Mouse (Mus musculus) central nervous system, embryonic 18 days (tissue): ENCODE measurements around the gene Mgat5b. TPM values are rescaled to one million over a fixed set of nuclear protein-coding genes. Genes with fewer than 3 reads are reported as not detected.

ENCODE experiments used
- polyA plus RNA-seq: library from polyadenylated mRNA; depleted of rRNA; stranded (reverse); fragments of >200 nt; gene quantifications from 2 replicates; pipeline ENCODE4 v1.2.3, GENCODE M21; 2012; rRNA removed

Gene Mgat5b
- 68.6 and 85.1 TPM in 2 replicates for polyA plus RNA-seq

DNA sequence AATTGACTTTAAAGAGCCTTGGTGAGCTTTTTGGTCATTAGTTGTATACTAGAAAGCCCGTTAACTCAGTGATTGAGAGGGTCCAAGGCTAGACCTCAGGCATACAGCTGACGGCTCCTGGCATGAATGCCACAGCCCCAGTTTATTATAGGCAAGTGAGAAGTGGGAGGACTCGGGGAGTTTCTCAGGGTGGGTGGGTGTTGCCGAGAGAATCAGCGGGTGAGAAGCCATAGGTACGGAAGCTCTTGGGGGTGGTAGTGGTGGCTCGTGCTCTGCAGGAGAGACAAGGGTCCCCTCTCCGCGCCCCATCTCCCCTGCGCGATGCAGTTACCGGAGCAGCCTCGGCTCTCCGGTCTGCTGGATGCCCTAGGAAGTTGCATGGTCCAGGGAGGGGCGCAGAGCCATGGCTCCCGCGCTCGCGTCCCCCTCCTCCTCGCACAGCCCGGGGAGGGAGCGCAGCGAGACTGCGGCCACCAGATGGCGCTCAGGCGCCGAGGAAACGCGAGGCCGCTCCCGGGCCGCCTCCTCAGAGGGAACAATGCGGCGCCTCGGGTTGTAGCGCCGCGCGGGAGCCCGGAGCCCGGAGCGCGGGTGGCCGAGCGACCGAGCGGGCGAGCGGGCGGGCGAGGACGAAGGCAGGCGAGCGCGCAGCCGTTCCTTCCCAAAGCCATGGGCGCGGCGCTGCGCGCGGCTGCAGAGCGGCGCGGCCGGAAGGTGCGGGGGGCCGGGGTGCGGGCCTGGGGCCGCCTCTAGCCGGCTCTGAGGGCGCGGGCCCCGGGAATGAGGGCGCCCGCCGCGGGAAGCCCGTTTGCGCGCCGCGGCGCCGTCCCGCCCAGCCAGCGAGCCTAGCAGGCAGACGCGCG is at the start of gene Mgat5b:
Gene Mgat5b (plus strand): TSS at position 541 of the 863 bp plus-strand sequence.

Other genes with a start within 250 kb of the Mgat5b start
- not detected in 2 replicates for gene St6galnac1, start 143.4 kb upstream of the Mgat5b start, polyA plus RNA-seq
- gene Mxra7, start 90.8 kb upstream of the Mgat5b start, polyA plus RNA-seq: 12.3 and 14.3 TPM in 2 replicates
- 53.1 and 56.0 TPM in 2 replicates for gene Mettl23, start 75.6 kb upstream of the Mgat5b start, polyA plus RNA-seq
- 33.9 and 37.6 TPM in 2 replicates for gene Jmjd6, start 75.4 kb upstream of the Mgat5b start, polyA plus RNA-seq
- gene Mfsd11, start 66.4 kb upstream of the Mgat5b start, polyA plus RNA-seq: 41.9 and 44.3 TPM in 2 replicates
- 602 TPM in 2 replicates for gene Srsf2, start 65.8 kb upstream of the Mgat5b start, polyA plus RNA-seq
- gene Sec14l1, start 196.3 kb downstream of the Mgat5b start, polyA plus RNA-seq: 71.7 and 77.3 TPM in 2 replicates